Mouse (Mus musculus) myocyte (in vitro differentiated cells): ENCODE results near the gene Tial1. TPM values are rescaled to one million over a fixed set of nuclear protein-coding genes. Genes with fewer than 3 reads are reported as not detected.

ENCODE experiments used
- H3K27me3 ChIP-seq: one replicate; pipeline ENCODE4 v1.6.1; 2011; ENCODE audit not compliant: control insufficient read depth, insufficient read depth, insufficient read length
- H3K36me3 ChIP-seq: one replicate; pipeline ENCODE4 v1.6.1; 2011; ENCODE audit not compliant: control insufficient read depth, insufficient read depth
- H3K4me2 ChIP-seq: one replicate; pipeline ENCODE4 v1.6.1; 2011; ENCODE audit warnings: low read depth, control low read depth
- H3K4me3 ChIP-seq: one replicate; pipeline ENCODE4 v1.5.1; 2011; ENCODE audit warnings: mild to moderate bottlenecking, control low read depth, moderate library complexity
- H3K79me2 ChIP-seq: one replicate; pipeline ENCODE4 v1.6.1; 2011; ENCODE audit not compliant: control insufficient read depth, insufficient read depth
- H3ac ChIP-seq: one replicate; pipeline ENCODE4 v1.6.1; 2011; ENCODE audit not compliant: control insufficient read depth, insufficient read length
- CEBPB ChIP-seq: IDR thresholded peaks from 2 replicates; pipeline ENCODE4 v1.6.1; 2011; ENCODE audit warnings: mild to moderate bottlenecking, moderate library complexity; ENCODE audit not compliant: poor library complexity, insufficient read depth, severe bottlenecking
- E2F4 ChIP-seq: IDR thresholded peaks from one replicate; pipeline ENCODE4 v1.6.1; 2011; ENCODE audit warnings: mild to moderate bottlenecking, control low read depth, moderate library complexity; ENCODE audit not compliant: insufficient read depth
- MAX ChIP-seq: IDR thresholded peaks from one replicate; pipeline ENCODE4 v1.6.1; 2011; ENCODE audit warnings: low read depth, mild to moderate bottlenecking, control low read depth
- MYOD1 ChIP-seq, 3 experiments: IDR thresholded peaks; one replicate each; pipeline ENCODE4 v1.6.1; 2011; ENCODE audit warnings: control low read depth in 2 of 3, low read depth in 2 of 3, mild to moderate bottlenecking in 2 of 3, moderate library complexity in 1 of 3; ENCODE audit not compliant: insufficient read length in 2 of 3, control insufficient read depth in 1 of 3
- MYOG ChIP-seq, 3 experiments: IDR thresholded peaks; one replicate each; pipeline ENCODE4 v1.6.1; 2011; ENCODE audit warnings: control low read depth in 2 of 3, low read depth in 2 of 3, mild to moderate bottlenecking in 2 of 3; ENCODE audit not compliant: insufficient read length in 2 of 3, control insufficient read depth in 1 of 3, insufficient read depth in 1 of 3
- POLR2A ChIP-seq: IDR thresholded peaks from one replicate; pipeline ENCODE4 v1.6.1; 2011; ENCODE audit warnings: low read depth, mild to moderate bottlenecking, control low read depth, moderate library complexity; ENCODE audit not compliant: insufficient read length
- POLR2AphosphoS2 ChIP-seq: IDR thresholded peaks from one replicate; pipeline ENCODE4 v1.6.1; 2011; ENCODE audit warnings: low read depth, control low read depth; ENCODE audit not compliant: insufficient read length
- REST ChIP-seq: IDR thresholded peaks from one replicate; pipeline ENCODE4 v1.6.1; 2011; ENCODE audit warnings: mild to moderate bottlenecking, control low read depth, moderate library complexity; ENCODE audit not compliant: insufficient read depth, insufficient read length
- SRF ChIP-seq: IDR thresholded peaks from one replicate; pipeline ENCODE4 v1.6.1; 2011; ENCODE audit warnings: low read depth; ENCODE audit not compliant: control insufficient read depth, insufficient read length
- TCF12 ChIP-seq: IDR thresholded peaks from one replicate; pipeline ENCODE4 v1.6.1; 2011; ENCODE audit warnings: mild to moderate bottlenecking, control low read depth; ENCODE audit not compliant: poor library complexity, insufficient read depth, severe bottlenecking
- TCF3 ChIP-seq: IDR thresholded peaks from one replicate; pipeline ENCODE4 v1.6.1; 2011; ENCODE audit warnings: low read depth, control low read depth; ENCODE audit not compliant: insufficient read length
- USF1 ChIP-seq: IDR thresholded peaks from one replicate; pipeline ENCODE4 v1.6.1; 2011; ENCODE audit warnings: low read depth, mild to moderate bottlenecking, control low read depth, moderate library complexity
- polyA plus RNA-seq: library from polyadenylated mRNA; unstranded; fragments of >200 nt; fragmentation: generic; extraction: Trizol; gene quantifications from one replicate; pipeline ENCODE4 v1.2.1, GENCODE M21; 2012; ENCODE audit warnings: missing spikeins

Gene Tial1
- polyA plus RNA-seq, 1 experiment, result 31.4 TPM

- no peaks in the 10 kb centered on the region for H3K27me3 ChIP-seq
- TF ChIP-seq USF1, result no peak
- no peak overlapping the region for H3K4me2 ChIP-seq
- no peak overlapping the region for H3K4me3 ChIP-seq
- H3K36me3 ChIP-seq, result no peaks in the 10 kb centered on the region
- H3ac ChIP-seq, result no peak overlapping the region
- H3K79me2 ChIP-seq, result no peaks in the 10 kb centered on the region
Measured at GRCm38 (mm10) chr7:128474322-128474721, 12.8 kb upstream of the Tial1 start.

GRCm38 (mm10) chr7:128462406-128462805 is 889 bp upstream of the Tial1 start:
- Histone ChIP-seq H3K79me2 (peaks cover 36% of the 10 kb centered on the region), H3ac (no peak overlapping the region), H3K36me3 (no peaks in the 10 kb centered on the region), H3K4me2 (peak overlapping the region; percentile 95), H3K4me3 (peak overlapping the region; percentile 95), H3K27me3 (no peaks in the 10 kb centered on the region)
- no peak for TF ChIP-seq POLR2AphosphoS2
- no peak for TF ChIP-seq MYOD1 (IDR thresholded peaks at IDR 0.05; ENCODE audit: control insufficient read depth in 1 of 3, insufficient read length in 2 of 3, low read depth in 2 of 3)
- TF ChIP-seq MYOG (IDR thresholded peaks at IDR 0.05; ENCODE audit: control insufficient read depth in 1 of 3, insufficient read depth in 1 of 3, insufficient read length in 2 of 3, low read depth in 2 of 3), result no peak
- TF ChIP-seq TCF3, result no peak
- no peak for TF ChIP-seq TCF12
- no peak for TF ChIP-seq USF1
- no peak for TF ChIP-seq CEBPB
- no peak for TF ChIP-seq POLR2A
- TF ChIP-seq REST, result no peak
- no peak for TF ChIP-seq E2F4
- no peak for TF ChIP-seq SRF
- TF ChIP-seq MAX, result no peak

GRCm38 (mm10) chr7:128460865-128461228 is 670 bp downstream of the Tial1 start:
- no peaks in the 10 kb centered on the region for H3K27me3 ChIP-seq
- peak overlapping the region; percentile 90 for H3ac ChIP-seq
- TF ChIP-seq POLR2AphosphoS2 (no peak), MYOG (IDR thresholded peaks at IDR 0.05; ENCODE audit: control insufficient read depth in 1 of 3, insufficient read depth in 1 of 3, insufficient read length in 2 of 3, low read depth in 2 of 3) (no peak), MAX (no peak), TCF12 (no peak), SRF (no peak), REST (no peak), USF1 (no peak), POLR2A (no peak), MYOD1 (IDR thresholded peaks at IDR 0.05; ENCODE audit: control insufficient read depth in 1 of 3, insufficient read length in 2 of 3, low read depth in 2 of 3) (no peak), E2F4 (no peak), TCF3 (no peak), CEBPB (no peak)
- peak overlapping the region; percentile 94 for H3K4me2 ChIP-seq
- peaks cover 52% of the 10 kb centered on the region for H3K79me2 ChIP-seq
- peak overlapping the region; percentile 95 for H3K4me3 ChIP-seq
- H3K36me3 ChIP-seq, result no peaks in the 10 kb centered on the region

GRCm38 (mm10) chr7:128460131-128460864 is 1.2 kb downstream of the Tial1 start:
- Histone ChIP-seq H3ac (peak overlapping the region; percentile 90), H3K27me3 (no peaks in the 10 kb centered on the region), H3K4me2 (peak overlapping the region; percentile 94), H3K36me3 (no peaks in the 10 kb centered on the region), H3K4me3 (peak overlapping the region; percentile 95), H3K79me2 (peaks cover 57% of the 10 kb centered on the region)
- TF ChIP-seq POLR2AphosphoS2 (no peak), POLR2A (peak; percentile 26)

- peak overlapping the region; percentile 90 for H3ac ChIP-seq
- H3K4me3 ChIP-seq, result peak overlapping the region; percentile 95
- H3K27me3 ChIP-seq, result no peaks in the 10 kb centered on the region
- H3K36me3 ChIP-seq, result no peaks in the 10 kb centered on the region
- H3K4me2 ChIP-seq, result peak overlapping the region; percentile 94
- TF ChIP-seq POLR2A (no peak), CEBPB (no peak), MYOD1 (IDR thresholded peaks at IDR 0.05; ENCODE audit: control insufficient read depth in 1 of 3, insufficient read length in 2 of 3, low read depth in 2 of 3) (no peak), USF1 (no peak), REST (no peak), SRF (no peak), TCF12 (no peak), POLR2AphosphoS2 (no peak), MYOG (IDR thresholded peaks at IDR 0.05; ENCODE audit: control insufficient read depth in 1 of 3, insufficient read depth in 1 of 3, insufficient read length in 2 of 3, low read depth in 2 of 3) (no peak), E2F4 (no peak), TCF3 (no peak), MAX (no peak)
- H3K79me2 ChIP-seq, result peaks cover 62% of the 10 kb centered on the region
Measured at GRCm38 (mm10) chr7:128459791-128460130, 1.8 kb downstream of the Tial1 start.
